Mouse (Mus musculus) c-Kit-positive CD71-positive TER-119-positive erythroid progenitor cells, embryonic 14.5 days (primary cell): ENCODE data around the gene Snd1.

Experiments used
- DNase-seq: peaks from one replicate; pipeline ENCODE4 v3.0.0-alpha.2; 2013; ENCODE audit warnings: low spot score

Snd1 gene

GRCm38 (mm10) chr6:28474839-28475238, at the start of gene Snd1:
Gene Snd1 (plus strand): TSS chr6:28475139.
- DNase-seq, result no peak

DNA sequence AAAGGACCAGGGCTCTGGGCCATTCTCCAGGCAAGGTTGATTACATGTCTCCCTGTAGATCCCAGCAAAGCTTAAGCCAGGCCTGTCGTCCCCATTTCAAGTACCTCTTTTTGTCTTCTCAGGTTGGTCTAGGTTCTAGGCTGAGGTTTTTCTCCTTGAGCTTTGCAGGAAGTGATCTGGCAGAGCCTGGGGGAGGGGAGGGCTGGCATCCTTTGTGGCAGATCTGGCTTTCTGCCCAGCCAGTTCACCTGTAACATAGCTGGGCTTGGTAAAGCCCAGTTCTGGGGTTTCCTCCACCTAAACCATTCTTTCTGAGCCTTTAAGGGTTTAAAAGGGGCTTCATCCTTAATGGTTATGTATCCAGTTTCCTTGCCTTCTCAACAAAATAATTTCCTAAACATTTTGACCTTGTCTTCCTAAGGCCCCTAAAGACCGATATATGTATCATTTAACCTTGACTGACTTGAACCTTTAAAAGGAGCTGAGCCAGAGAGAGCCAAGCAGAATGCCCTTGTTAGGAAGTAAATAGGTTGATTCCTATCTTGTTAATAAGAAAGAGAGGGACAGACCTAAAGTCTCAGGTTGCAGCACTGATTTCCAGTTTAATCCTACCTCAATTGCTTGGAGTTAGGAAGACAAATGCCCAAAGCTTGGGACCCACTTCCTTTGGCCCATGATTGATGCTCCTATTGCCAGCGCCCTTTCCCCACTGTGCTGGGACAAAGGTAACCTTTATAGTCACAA, 47.7 kb upstream of the Snd1 start, which contains the start of gene Fscn3:
TSS of gene Fscn3 (plus strand) at position 694 of the 744 bp plus-strand sequence.
- DNase-seq, result no peak

- DNase-seq, result no peak
Measured at GRCm38 (mm10) chr6:28428290-28428689, 46.6 kb upstream of the Snd1 start, which contains the start of gene Gcc1. Gene Gcc1 (minus strand): TSS chr6:28428390.

DNA sequence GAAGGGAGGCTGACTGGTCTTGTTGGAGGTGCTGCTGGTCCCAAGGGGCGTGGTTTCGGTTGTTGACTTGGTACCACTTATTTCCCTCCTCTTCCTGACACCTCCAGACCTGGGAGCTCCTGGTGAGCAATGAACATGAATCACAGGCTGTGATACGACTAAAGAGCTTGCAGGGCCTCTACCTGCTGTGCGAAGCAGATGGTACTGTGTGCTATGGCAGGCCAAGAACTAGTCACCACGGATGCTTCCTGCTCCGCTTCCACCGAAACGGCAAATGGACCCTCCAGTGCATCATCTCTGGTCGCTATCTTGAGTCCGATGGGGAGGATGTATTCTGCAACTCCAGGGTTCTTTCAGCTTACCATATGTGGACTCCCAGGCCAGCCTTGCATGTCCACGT, 45.1 kb upstream of the Snd1 start:
- DNase-seq, result no peak

GRCm38 (mm10) chr6:28430795-28431537, 44.0 kb upstream of the Snd1 start:
- peak; percentile 55 for DNase-seq

DNA sequence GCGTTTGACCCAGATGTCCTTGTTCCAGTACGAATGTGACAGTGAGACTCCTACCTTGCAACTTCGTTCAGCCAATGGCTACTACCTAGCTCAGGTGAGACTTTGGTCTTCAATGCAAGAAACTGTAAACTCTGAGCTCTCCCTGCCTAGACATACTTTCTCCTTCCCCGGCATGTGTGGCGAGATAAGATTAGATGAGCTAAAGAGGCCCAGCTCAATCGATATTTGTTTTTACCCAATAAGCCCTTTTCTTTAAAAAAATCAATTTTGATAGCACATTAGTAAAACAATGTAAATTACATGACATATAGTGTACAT, 43.4 kb upstream of the Snd1 start:
- peak; percentile 24 for DNase-seq

GRCm38 (mm10) chr6:28447937-28448336, 27.0 kb upstream of the Snd1 start:
- no peak for DNase-seq

GRCm38 (mm10) chr6:28449253-28449652, 25.7 kb upstream of the Snd1 start, which contains the start of gene Pax4:
Gene Pax4 (minus strand): TSS chr6:28449353.
- DNase-seq, result no peak

- no peak for DNase-seq
Measured at GRCm38 (mm10) chr6:28450481-28450880, 24.5 kb upstream of the Snd1 start.

DNA sequence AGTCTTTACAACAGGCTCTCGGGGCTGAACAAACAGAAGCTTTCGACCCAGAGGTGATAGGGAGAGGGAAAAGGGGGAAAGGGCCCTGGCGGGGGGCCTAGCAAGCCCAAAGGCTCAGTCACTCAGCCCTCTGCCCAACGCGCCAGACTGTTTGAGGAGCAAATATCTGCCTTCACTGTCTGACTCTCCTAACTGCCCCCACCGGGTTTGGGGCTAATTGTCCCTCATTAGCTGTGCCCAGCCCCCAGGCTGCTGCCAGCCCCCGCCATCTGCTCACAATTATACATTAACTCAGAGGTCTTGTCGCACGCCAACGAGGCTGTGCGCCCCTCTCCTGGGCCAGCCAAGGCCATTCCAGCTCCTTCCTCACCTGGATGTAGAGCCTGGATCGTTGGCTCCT, 24.0 kb upstream of the Snd1 start:
- DNase-seq, result no peak

DNA sequence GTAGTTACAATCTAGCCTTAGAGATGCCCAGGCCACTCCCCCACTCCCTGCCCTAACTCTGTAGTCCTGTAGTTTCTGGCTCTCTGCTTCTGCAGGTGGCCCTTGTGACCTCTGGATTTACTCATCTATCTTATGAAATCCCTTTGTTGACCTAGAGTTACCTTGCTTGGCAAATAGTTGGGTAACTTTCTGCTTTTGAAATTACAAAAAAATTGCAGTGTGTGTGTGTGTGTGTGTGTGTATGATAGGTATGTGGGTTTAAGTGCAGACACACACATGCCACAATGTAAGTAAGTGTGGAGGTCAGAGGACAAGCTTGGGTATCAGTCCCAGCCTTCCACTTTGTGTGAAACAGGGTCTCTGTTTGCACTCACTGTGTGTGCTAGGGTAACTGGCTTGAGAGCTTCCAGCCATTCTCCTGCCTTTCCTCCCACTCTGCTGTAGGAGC, 15.7 kb upstream of the Snd1 start:
- no peak for DNase-seq

GRCm38 (mm10) chr6:28460534-28460933, 14.4 kb upstream of the Snd1 start:
- no peak for DNase-seq

DNA sequence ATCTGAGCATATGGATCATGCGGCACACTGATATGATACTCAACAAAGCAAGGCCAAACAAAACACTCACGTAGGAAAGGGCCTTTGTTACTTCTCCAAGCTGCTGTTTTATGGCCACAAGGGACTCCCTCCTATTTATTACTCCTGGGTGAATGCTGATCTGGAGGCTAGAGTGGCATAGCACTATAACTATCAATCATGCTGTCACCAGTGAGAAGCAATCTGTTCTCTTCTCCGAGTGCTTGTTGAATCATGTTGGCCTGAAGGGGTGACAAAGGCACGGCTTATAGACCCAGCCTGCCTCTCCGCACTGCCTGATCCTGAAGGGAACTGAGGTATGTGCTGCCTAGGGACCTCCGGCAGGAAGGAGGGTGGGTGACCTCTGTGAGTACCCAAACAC, 10.3 kb upstream of the Snd1 start:
- no peak for DNase-seq

GRCm38 (mm10) chr6:28470017-28470602, 4.8 kb upstream of the Snd1 start:
- no peak for DNase-seq

GRCm38 (mm10) chr6:28470621-28471020, 4.3 kb upstream of the Snd1 start:
- DNase-seq, result no peak

DNA sequence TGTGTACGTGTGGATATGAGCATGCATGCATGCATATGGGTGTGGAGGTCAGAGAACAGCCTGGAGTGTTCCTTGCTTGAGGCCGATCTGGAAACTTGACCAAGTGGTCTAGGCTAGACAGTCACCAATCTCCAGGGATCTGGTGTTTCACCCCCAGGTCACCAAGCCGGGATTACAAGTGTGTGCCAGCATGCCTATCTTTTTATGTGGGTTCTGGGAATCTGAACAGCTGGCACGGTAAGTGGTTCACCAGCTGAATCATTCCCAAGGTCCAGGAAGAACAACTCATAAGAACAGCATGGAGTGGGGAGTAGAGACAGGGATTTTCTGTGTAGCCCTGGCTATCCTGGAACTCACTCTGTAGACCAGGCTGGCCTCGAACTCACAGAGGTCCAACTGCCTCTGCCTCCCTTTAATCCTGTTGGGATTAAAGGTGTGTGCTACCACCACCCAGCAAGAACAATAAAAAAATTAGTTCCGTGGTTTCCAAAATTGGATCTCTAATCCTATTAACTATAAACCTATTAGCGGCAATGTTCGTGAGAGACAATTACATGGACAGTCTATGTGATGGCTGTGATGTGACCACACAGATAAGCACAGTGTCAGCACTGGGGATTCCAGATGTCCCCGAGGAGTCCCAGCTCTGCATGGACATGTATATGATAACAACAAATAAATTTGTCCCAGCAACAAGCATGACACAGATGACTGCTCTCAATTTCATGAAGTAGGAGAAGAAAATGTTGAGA, 3.5 kb upstream of the Snd1 start:
- DNase-seq, result no peak

DNA sequence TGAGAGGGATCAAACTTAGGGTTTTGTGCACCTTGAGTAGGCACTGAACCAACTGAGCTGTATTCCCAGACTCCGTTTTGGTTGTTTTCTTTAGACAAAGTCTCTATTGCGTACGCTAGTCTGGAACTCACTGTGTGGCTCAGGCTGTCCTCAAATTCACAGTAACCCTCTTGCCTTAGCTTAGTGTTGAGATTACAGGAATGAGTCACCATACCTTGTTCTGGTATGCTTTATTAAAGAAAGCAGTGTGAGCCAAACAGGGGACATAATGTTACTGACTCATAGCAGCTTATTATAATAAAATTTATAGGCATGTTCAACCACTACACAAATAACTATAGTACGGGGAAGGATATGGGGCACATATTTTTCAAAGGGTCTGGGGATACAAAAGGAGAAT, 728 bp upstream of the Snd1 start:
- no peak for DNase-seq

DNA sequence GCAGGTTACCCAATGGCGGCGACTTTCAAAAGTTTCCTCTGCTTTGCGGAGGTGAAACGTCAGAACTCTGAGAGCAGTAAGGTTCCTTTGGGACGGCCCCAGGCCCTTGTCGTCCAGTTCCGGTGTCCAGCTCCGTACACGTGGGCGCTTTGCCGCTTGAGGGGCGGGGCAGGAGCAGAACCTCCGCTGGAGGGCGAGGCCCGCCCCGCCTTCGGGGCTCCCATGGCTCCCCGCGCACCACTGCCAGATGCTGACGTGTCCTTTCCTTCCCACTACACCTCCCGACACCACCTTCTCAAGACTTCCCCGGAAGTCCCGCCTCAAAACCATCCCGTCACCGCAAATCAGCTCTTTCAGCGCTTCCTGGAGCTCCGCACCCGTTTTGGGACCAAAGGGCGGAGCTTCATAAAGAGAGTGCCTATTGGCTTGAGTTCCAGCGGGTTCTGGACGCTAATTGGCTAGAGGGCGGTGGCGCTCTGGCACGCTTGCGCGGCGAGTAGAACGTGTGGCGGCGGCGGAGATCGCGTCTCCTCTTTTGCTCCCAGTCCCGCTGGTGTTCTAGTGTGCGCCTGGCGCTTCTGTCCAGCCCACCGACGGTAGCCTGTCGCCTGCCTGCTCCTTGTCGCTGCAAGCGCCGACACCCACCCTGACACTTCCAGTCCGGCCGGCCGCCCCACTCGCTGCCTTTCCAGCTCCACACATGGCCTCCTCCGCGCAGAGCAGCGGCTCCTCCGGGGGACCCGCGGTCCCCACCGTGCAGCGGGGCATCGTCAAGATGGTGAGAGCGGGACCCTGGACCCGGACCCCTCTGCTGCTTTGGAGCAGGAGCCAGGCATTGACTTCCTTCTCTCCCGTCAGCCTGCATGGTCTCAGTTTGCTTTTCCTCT, 5.2 kb downstream of the Snd1 start:
- DNase-seq, result peak; percentile 99

- peak; percentile 38 for DNase-seq
Measured at GRCm38 (mm10) chr6:28480752-28481492, 6.0 kb downstream of the Snd1 start.

DNA sequence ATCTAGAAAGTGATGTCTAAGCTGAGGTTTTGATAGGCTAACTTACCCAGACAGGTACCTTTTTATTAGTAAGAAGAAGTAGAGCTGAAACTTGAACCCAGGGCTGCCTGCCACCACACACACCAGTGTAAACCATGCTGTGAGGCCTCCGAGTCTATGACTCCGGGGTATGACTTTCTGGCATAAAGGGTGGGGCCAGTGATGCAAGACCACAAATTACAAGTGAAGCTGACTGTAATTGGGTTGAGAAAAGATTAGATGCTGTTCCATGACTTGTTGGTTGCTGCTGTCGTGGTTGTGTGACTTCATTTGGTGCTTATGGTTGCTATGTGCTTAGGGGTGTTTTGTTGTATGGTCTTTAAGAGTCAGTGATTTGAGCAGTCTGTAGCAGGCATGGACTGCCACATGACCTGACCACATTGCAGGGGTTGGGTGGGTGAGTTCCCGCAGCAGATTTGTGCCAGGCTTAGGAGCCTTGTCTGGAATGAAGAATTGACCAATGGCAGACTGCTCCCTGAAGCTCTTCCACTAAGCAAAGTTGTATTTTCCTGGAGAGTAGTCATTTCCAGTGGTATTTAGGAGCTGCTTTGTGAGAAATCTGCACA, 7.9 kb downstream of the Snd1 start:
- DNase-seq, result no peak
